Mouse (Mus musculus) skeletal muscle tissue, adult 2 months (tissue): ENCODE data around the gene Gss.

ENCODE experiments used
- DNase-seq: peaks from one replicate; pipeline ENCODE4 v3.0.0-alpha.2; 2012; ENCODE audit warnings: low read depth, low spot score

Gene Gss

DNA sequence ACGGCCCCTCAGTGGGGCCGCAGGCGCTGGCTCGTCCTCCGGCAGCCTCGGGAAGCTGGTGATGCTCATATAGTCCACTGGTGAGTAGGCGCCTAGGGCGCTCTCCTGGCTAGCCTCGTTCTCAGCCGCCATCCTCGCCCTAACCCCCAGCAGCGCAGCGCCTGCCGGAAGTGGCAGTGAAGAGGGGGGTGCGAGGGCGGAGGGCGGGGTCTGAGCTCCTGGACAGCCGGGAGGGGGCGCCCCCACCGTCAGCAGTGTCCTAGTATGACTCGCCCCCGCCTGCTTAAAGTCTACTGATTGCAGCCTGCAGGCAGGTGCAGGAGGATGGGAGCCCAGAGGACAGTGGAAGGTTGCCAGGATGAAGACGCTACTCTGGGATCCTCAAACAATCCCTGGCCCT lies 77.9 kb downstream of the Gss start:
- peak; percentile 43 for DNase-seq

- DNase-seq = no peak
Measured at GRCm38 (mm10) chr2:155513543-155513942, 79.1 kb downstream of the Gss start.
